Mouse (Mus musculus) lung, embryonic 16.5 days (tissue): ENCODE measurements at regions not wholly inside any gene's neighbourhood (a gene's known extent, or its start where the extent isn't known, plus 50 kb on each side); places are given as distances from the start of the nearest gene placed in this dataset.
"Not testable (repeated sequence)": the region's sequence is repeated elsewhere in the genome, so short reads cannot be mapped to it uniquely, and the experiment has no call there.

Source experiments
- ATAC-seq: fragments of 200-750 bp; cut with Nextera tagmentation; 2 replicates; pipeline ENCODE4 v1.8.0; 2017; ENCODE audit warnings: low read depth, mild to moderate bottlenecking, moderate library complexity
- H3K27ac ChIP-seq: fragments of 300-500 bp; sonication (generic); 2 replicates; pipeline ENCODE4 v1.5.1; 2014; ENCODE audit warnings: mild to moderate bottlenecking, control low read depth, low read length
- H3K27me3 ChIP-seq: fragments of 300-500 bp; sonication (generic); 2 replicates; pipeline ENCODE4 v1.6.1; 2014; ENCODE audit warnings: low read depth, low read length, mixed read lengths; ENCODE audit not compliant: control insufficient read depth, insufficient read depth
- H3K36me3 ChIP-seq: fragments of 300-500 bp; sonication (generic); 2 replicates; pipeline ENCODE4 v1.6.1; 2014; ENCODE audit warnings: low read length; ENCODE audit not compliant: control insufficient read depth, insufficient read depth
- H3K4me1 ChIP-seq: fragments of 300-500 bp; sonication (generic); replicated peaks from 2 replicates; pipeline ENCODE4 v1.6.1; 2014; ENCODE audit warnings: low read length, mixed read lengths; ENCODE audit not compliant: control insufficient read depth, insufficient read depth
- H3K4me2 ChIP-seq: fragments of 300-500 bp; sonication (generic); 2 replicates; pipeline ENCODE4 v1.6.1; 2014; ENCODE audit warnings: low read depth, low read length, control low read depth
- H3K4me3 ChIP-seq: fragments of 300-500 bp; sonication (generic); 2 replicates; pipeline ENCODE4 v1.5.1; 2014; ENCODE audit warnings: mild to moderate bottlenecking, low read length, control low read depth
- H3K9ac ChIP-seq: fragments of 300-500 bp; sonication (generic); 2 replicates; pipeline ENCODE4 v1.6.1; 2014; ENCODE audit warnings: low read length, control low read depth
- H3K9me3 ChIP-seq: fragments of 300-500 bp; sonication (generic); 2 replicates; pipeline ENCODE4 v1.6.1; 2016; ENCODE audit warnings: low read length; ENCODE audit not compliant: control insufficient read depth
- WGBS: fragments of 180-500 bp; shearing (Covaris S2); extraction: QIAGEN DNeasy Blood & Tissue Kit; methylation state at CpG from one replicate; pipeline ENCODE4 v1.1.7; 2014; 5-methylcytosine and 5-hydroxymethylcytosine counted together

DNA sequence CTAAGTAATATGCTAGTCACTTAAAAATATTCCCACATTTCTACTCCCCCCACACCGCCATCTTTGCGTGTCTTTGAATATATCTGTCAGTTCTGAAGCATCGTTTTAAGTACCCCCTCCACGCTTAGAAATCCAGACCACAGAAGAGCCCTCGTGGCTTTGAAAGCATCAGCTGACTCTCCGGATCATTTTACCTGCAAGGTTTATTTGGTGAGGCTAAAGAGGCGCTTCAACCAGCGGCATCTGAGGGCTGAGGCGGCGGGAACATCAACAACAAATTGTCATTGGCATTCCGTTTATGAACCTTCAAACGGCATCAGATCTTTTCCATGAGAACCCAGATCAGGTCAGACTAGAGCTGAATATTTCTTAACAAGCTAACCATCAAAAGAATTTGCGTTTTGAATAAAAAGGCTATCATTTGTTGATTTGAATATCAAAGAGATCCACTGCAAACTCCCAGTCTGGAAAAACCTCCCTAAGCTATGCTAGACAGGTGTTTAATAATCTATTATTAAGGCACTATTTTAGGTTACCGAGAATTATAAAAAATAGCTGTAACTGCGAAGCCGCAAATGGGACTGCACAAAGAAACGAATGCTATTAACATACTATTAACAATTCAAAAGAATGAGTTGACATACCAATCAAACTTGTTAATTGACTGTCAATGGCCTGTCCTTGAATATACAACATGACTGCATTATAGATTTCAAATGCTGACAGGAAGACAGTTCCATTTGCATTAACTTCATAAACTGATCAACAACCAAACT is 210.9 kb upstream of the Zfp770 start:
- WGBS = 49% methylated on average over 17 of the region's 17 CpGs
- Histone ChIP-seq H3K9ac (no peak overlapping the region), H3K4me1 (no peaks in the 10 kb centered on the region), H3K27ac (no peak overlapping the region), H3K36me3 (no peaks in the 10 kb centered on the region), H3K4me3 (no peak overlapping the region), H3K9me3 (no peaks in the 10 kb centered on the region), H3K27me3 (no peaks in the 10 kb centered on the region), H3K4me2 (no peak overlapping the region)
- no peak for ATAC-seq

- H3K4me1 ChIP-seq = no peaks in the 10 kb centered on the region
- no peak overlapping the region for H3K4me2 ChIP-seq
- H3K27me3 ChIP-seq = no peaks in the 10 kb centered on the region
- no peak overlapping the region for H3K27ac ChIP-seq
- no peak for ATAC-seq
- WGBS = 78% methylated on average over 3 of the region's 3 CpGs
- H3K36me3 ChIP-seq = no peaks in the 10 kb centered on the region
- no peak overlapping the region for H3K4me3 ChIP-seq
- no peak overlapping the region for H3K9ac ChIP-seq
- no peaks in the 10 kb centered on the region for H3K9me3 ChIP-seq
Measured at GRCm38 (mm10) chr2:114410717-114411116, 209.4 kb upstream of the Zfp770 start.

GRCm38 (mm10) chr2:114409542-114409941 is 208.3 kb upstream of the Zfp770 start:
- no peaks in the 10 kb centered on the region for H3K9me3 ChIP-seq
- no peak for ATAC-seq
- no peak overlapping the region for H3K27ac ChIP-seq
- no peak overlapping the region for H3K4me2 ChIP-seq
- H3K9ac ChIP-seq = no peak overlapping the region
- H3K4me1 ChIP-seq = no peaks in the 10 kb centered on the region
- H3K36me3 ChIP-seq = no peaks in the 10 kb centered on the region
- H3K27me3 ChIP-seq = no peaks in the 10 kb centered on the region
- no peak overlapping the region for H3K4me3 ChIP-seq

- no peaks in the 10 kb centered on the region for H3K9me3 ChIP-seq
- H3K27ac ChIP-seq = no peak overlapping the region
- ATAC-seq = no peak
- no peaks in the 10 kb centered on the region for H3K4me1 ChIP-seq
- no peak overlapping the region for H3K9ac ChIP-seq
- 34% methylated on average over 5 of the region's 5 CpGs for WGBS
- no peak overlapping the region for H3K4me2 ChIP-seq
- no peaks in the 10 kb centered on the region for H3K27me3 ChIP-seq
- no peaks in the 10 kb centered on the region for H3K36me3 ChIP-seq
- no peak overlapping the region for H3K4me3 ChIP-seq
Measured at GRCm38 (mm10) chr2:114407408-114407807, 206.1 kb upstream of the Zfp770 start.

DNA sequence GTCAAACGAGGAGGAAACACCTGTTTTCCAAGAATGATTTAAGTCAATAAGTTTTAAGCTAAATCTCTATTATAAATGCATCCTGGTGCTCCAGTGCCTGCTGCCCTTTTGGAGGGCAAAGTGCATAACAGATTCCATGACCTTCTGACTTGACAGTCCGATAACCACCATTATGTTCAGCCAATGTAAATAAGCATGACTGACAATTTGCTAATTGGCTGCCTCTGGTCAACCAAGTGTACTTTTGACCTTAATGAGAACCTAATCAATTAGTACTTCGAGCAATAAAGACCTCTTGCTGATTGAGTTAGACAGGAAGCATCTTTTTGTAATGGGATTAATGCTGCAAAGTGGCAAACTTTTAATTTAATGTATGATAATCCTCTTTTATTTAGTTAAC is 183.3 kb upstream of the Zfp770 start:
- 12% methylated on average over 3 of the region's 3 CpGs for WGBS

GRCm38 (mm10) chr2:114378844-114379533 is 177.7 kb upstream of the Zfp770 start:
- Histone ChIP-seq H3K9ac (no peak overlapping the region), H3K36me3 (no peaks in the 10 kb centered on the region), H3K9me3 (no peaks in the 10 kb centered on the region), H3K4me1 (no peaks in the 10 kb centered on the region), H3K27me3 (no peaks in the 10 kb centered on the region), H3K27ac (no peak overlapping the region), H3K4me2 (no peak overlapping the region), H3K4me3 (no peak overlapping the region)
- ATAC-seq = no peak
- 47% methylated on average over 1 of the region's 1 CpGs for WGBS

More for the DNA sequence above, 183.3 kb upstream of the Zfp770 start:
- Histone ChIP-seq H3K4me2 (no peak overlapping the region), H3K27ac (no peak overlapping the region), H3K4me1 (no peaks in the 10 kb centered on the region), H3K27me3 (no peaks in the 10 kb centered on the region), H3K9me3 (no peaks in the 10 kb centered on the region), H3K9ac (no peak overlapping the region), H3K36me3 (no peaks in the 10 kb centered on the region), H3K4me3 (no peak overlapping the region)
- no peak for ATAC-seq

DNA sequence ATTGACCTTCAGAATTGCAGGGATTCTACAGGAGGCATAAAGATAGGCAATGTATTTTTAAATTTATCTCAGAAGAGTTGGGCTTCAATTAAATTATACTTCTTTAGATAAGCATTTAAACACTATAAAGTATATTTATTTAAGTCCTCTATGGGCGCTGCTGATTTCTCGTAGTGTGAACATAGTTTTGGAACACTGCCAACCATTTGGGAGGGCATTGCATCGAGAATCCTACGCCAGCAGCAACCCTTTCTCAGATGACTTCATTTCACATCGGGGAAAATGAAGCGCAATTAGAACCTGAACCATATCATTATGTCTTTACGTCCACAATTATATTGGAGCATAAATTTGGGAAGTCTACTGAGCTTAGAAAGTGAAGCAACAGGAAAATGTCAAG is 172.2 kb upstream of the Zfp770 start:
- Histone ChIP-seq H3K36me3 (no peaks in the 10 kb centered on the region), H3K9ac (no peak overlapping the region), H3K4me2 (peak overlapping the region; percentile 32), H3K27me3 (no peaks in the 10 kb centered on the region), H3K9me3 (no peaks in the 10 kb centered on the region), H3K4me3 (no peak overlapping the region), H3K4me1 (peaks cover 4% of the 10 kb centered on the region; the same call in 1 of the 2 replicates), H3K27ac (no peak overlapping the region)
- WGBS = 26% methylated on average over 7 of the region's 7 CpGs
- no peak for ATAC-seq

DNA sequence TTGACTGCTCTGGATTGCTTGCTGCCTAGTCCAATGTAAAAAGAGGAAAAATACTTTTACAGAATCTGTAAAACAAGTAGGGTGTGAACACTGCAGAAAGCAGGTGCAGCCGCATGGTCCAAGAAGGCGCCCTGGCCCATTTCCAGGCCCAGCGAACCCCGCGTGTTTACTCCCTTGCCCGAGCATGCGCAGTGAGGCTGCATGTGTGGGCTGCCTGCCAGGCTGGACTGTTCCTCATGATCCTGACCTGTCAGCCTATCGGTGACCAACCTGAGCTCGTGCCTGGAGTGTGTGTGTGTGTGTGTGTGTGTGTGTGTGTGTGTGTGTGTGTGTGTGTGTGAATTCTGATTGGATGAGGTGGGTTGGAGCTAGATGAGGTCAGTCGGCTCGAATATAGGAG is 152.6 kb upstream of the Zfp770 start:
- not testable (repeated sequence) for H3K4me1 ChIP-seq, H3K27ac ChIP-seq, H3K9ac ChIP-seq, H3K36me3 ChIP-seq, H3K4me3 ChIP-seq, H3K4me2 ChIP-seq, H3K9me3 ChIP-seq, H3K27me3 ChIP-seq, ATAC-seq
- 59% methylated on average over 11 of the region's 11 CpGs for WGBS

GRCm38 (mm10) chr2:114340578-114341293 is 139.5 kb upstream of the Zfp770 start:
- no peak overlapping the region for H3K27ac ChIP-seq
- no peak overlapping the region for H3K4me2 ChIP-seq
- H3K9me3 ChIP-seq = no peaks in the 10 kb centered on the region
- H3K9ac ChIP-seq = no peak overlapping the region
- ATAC-seq = no peak
- H3K4me1 ChIP-seq = no peaks in the 10 kb centered on the region
- no peaks in the 10 kb centered on the region for H3K36me3 ChIP-seq
- 74% methylated on average over 9 of the region's 9 CpGs for WGBS
- no peak overlapping the region for H3K4me3 ChIP-seq
- no peaks in the 10 kb centered on the region for H3K27me3 ChIP-seq
